Comparison of ENCODE assay signal across 15 mouse cellular contexts in the genomic region with DNA sequence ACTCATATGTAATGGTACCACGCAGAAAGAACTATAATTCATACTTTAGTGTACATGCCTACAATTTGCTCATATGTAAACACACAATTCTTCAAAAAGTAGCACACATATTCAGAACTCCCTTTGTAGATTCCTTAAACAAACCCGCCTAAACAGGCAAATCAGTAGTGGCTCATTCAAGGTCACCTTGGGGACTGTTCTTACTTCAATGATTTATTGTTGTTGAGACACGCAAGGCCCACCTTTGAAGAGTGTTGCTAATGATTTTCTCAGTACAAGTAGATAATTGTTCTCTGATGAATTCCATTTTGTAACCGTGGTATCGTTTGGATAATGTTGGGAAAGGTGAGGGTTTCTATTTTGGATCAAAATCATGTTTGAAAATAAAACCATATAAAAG.
"Had no signal": no experiment of that assay in that cellular context is flagged by ENCODE, and none has a peak within 500 bp of the region (broad histone marks: within the 10 kb centered on the region; RNA-seq: fewer than 3 reads in every experiment).

No protein-coding gene starts in this region.

- DNase-seq: cerebellum, adult 9-11 months; cerebellum, postnatal 10 days; cerebellum, postnatal 14 days; cerebellum, postnatal 25 days; cerebellum, postnatal 36 days; embryo, embryonic 11 days; forebrain, postnatal 0 days; gastrocnemius, adult 2 months; gastrocnemius, postnatal 10 days; gastrocnemius, postnatal 14 days; gastrocnemius, postnatal 25 days; gastrocnemius, postnatal 36 days; heart, adult 11 months; heart, adult 18-20 months; heart, adult 2 months had no signal
